Mouse (Mus musculus) liver, embryonic 11.5 days (tissue): ENCODE measurements around the gene Myo10. TPM values are rescaled to one million over a fixed set of nuclear protein-coding genes. Genes with fewer than 3 reads are reported as not detected.

Source experiments
- ATAC-seq: fragments of 200-750 bp; cut with Nextera tagmentation; replicated peaks from 2 replicates; pipeline ENCODE4 v1.8.0; 2017; ENCODE audit warnings: moderate number of reproducible peaks, mild to moderate bottlenecking, moderate TSS enrichment, moderate library complexity; ENCODE audit not compliant: low FRiP score
- DNase-seq: peaks from one replicate; pipeline ENCODE4 v3.0.0-alpha.2; 2017; ENCODE audit warnings: low spot score
- H3K27ac ChIP-seq: fragments of 300-500 bp; sonication (generic); 2 replicates; pipeline ENCODE4 v1.5.1; 2014; ENCODE audit warnings: mild to moderate bottlenecking, low read depth, low read length, control low read depth
- H3K27me3 ChIP-seq: fragments of 300-500 bp; sonication (generic); replicated peaks from 2 replicates; pipeline ENCODE4 v1.6.1; 2014; ENCODE audit warnings: low read length, mixed read lengths; ENCODE audit not compliant: control insufficient read depth, insufficient read depth
- H3K36me3 ChIP-seq: fragments of 300-500 bp; sonication (generic); 2 replicates; pipeline ENCODE4 v1.6.1; 2014; ENCODE audit warnings: mild to moderate bottlenecking, low read length, moderate library complexity, mixed read lengths; ENCODE audit not compliant: control insufficient read depth, insufficient read depth
- H3K4me1 ChIP-seq: fragments of 300-500 bp; sonication (generic); replicated peaks from 2 replicates; pipeline ENCODE4 v1.6.1; 2014; ENCODE audit warnings: low read length, mixed read lengths; ENCODE audit not compliant: control insufficient read depth, insufficient read depth
- H3K4me2 ChIP-seq: fragments of 300-500 bp; sonication (generic); 2 replicates; pipeline ENCODE4 v1.6.1; 2014; ENCODE audit warnings: mild to moderate bottlenecking, control low read depth, moderate library complexity
- H3K4me3 ChIP-seq: fragments of 300-500 bp; sonication (generic); 2 replicates; pipeline ENCODE4 v1.5.1; 2014; ENCODE audit warnings: low read depth, low read length, control low read depth
- H3K9ac ChIP-seq: fragments of 300-500 bp; sonication (generic); 2 replicates; pipeline ENCODE4 v1.6.1; 2014; ENCODE audit warnings: low read depth, low read length, control low read depth
- H3K9me3 ChIP-seq: fragments of 300-500 bp; sonication (generic); 2 replicates; pipeline ENCODE4 v1.6.1; 2016; ENCODE audit warnings: low read length, inconsistent platforms, mixed read lengths; ENCODE audit not compliant: control insufficient read depth
- WGBS: fragments of 180-500 bp; shearing (Covaris S2); extraction: QIAGEN DNeasy Blood & Tissue Kit; methylation state at CpG from one replicate; pipeline ENCODE4 v1.1.7; 2014; 5-methylcytosine and 5-hydroxymethylcytosine counted together
- polyA plus RNA-seq: library from polyadenylated mRNA; unstranded; fragments of >200 nt; fragmentation: Nextera tagmentation; extraction: Ambion mirVana; gene quantifications from 2 replicates; pipeline ENCODE4 v1.2.1, GENCODE M21; 2014

The Myo10 gene
- polyA plus RNA-seq, 1 experiment from 2014 or later: 16.3 TPM

- WGBS: 93% methylated on average over 6 of the region's 6 CpGs
- DNase-seq (no peak), ATAC-seq (no peak)
- Histone ChIP-seq H3K9ac (no peak overlapping the region), H3K36me3 (no peaks in the 10 kb centered on the region; the same call in 1 of the 2 replicates), H3K4me2 (no peak overlapping the region), H3K4me1 (no peaks in the 10 kb centered on the region), H3K9me3 (no peaks in the 10 kb centered on the region), H3K27ac (no peak overlapping the region), H3K4me3 (no peak overlapping the region), H3K27me3 (no peaks in the 10 kb centered on the region)
Measured at GRCm38 (mm10) chr15:25736531-25736930, 114.2 kb downstream of the Myo10 start.

- no peak for DNase-seq
- Histone ChIP-seq H3K9ac (no peak overlapping the region), H3K4me1 (no peaks in the 10 kb centered on the region), H3K36me3 (peaks cover 2% of the 10 kb centered on the region; the same call in 1 of the 2 replicates), H3K27me3 (no peaks in the 10 kb centered on the region), H3K4me3 (no peak overlapping the region), H3K4me2 (no peak overlapping the region), H3K27ac (no peak overlapping the region), H3K9me3 (no peaks in the 10 kb centered on the region)
- ATAC-seq: no peak
- WGBS: 75% methylated on average over 4 of the region's 4 CpGs
Measured at GRCm38 (mm10) chr15:25740271-25740670, 117.9 kb downstream of the Myo10 start.

- peaks cover 2% of the 10 kb centered on the region; the same call in 1 of the 2 replicates for H3K36me3 ChIP-seq
- no peaks in the 10 kb centered on the region for H3K27me3 ChIP-seq
- H3K4me2 ChIP-seq: no peak overlapping the region
- 87% methylated on average over 13 of the region's 13 CpGs for WGBS
- H3K9ac ChIP-seq: no peak overlapping the region
- no peak for ATAC-seq
- H3K4me1 ChIP-seq: no peaks in the 10 kb centered on the region
- DNase-seq: no peak
- no peak overlapping the region for H3K4me3 ChIP-seq
- no peak overlapping the region for H3K27ac ChIP-seq
- H3K9me3 ChIP-seq: no peaks in the 10 kb centered on the region
Measured at GRCm38 (mm10) chr15:25742196-25742595, 119.9 kb downstream of the Myo10 start.

- 58% methylated on average over 11 of the region's 11 CpGs for WGBS
- peaks cover 2% of the 10 kb centered on the region; the same call in 1 of the 2 replicates for H3K36me3 ChIP-seq
Measured at GRCm38 (mm10) chr15:25751510-25751909, 129.2 kb downstream of the Myo10 start.

GRCm38 (mm10) chr15:25752597-25752996 is 130.3 kb downstream of the Myo10 start:
- no peak overlapping the region for H3K27ac ChIP-seq
- H3K4me3 ChIP-seq: no peak overlapping the region
- WGBS: 72% methylated on average over 1 of the region's 1 CpGs
- no peak overlapping the region for H3K9ac ChIP-seq
- ATAC-seq (no peak), DNase-seq (no peak)
- no peaks in the 10 kb centered on the region for H3K4me1 ChIP-seq
- H3K27me3 ChIP-seq: no peaks in the 10 kb centered on the region
- H3K9me3 ChIP-seq: no peaks in the 10 kb centered on the region
- no peak overlapping the region for H3K4me2 ChIP-seq
- H3K36me3 ChIP-seq: peaks cover 2% of the 10 kb centered on the region; the same call in 1 of the 2 replicates

More at GRCm38 (mm10) chr15:25751510-25751909, 129.2 kb downstream of the Myo10 start:
- Histone ChIP-seq H3K27ac (no peak overlapping the region), H3K4me1 (no peaks in the 10 kb centered on the region), H3K27me3 (no peaks in the 10 kb centered on the region), H3K4me3 (no peak overlapping the region), H3K9ac (no peak overlapping the region), H3K4me2 (no peak overlapping the region), H3K9me3 (no peaks in the 10 kb centered on the region)
- ATAC-seq (no peak), DNase-seq (no peak)

- H3K27ac ChIP-seq: no peak overlapping the region
- no peak overlapping the region for H3K9ac ChIP-seq
- H3K27me3 ChIP-seq: no peaks in the 10 kb centered on the region
- no peak overlapping the region for H3K4me2 ChIP-seq
- H3K9me3 ChIP-seq: no peaks in the 10 kb centered on the region
- 66% methylated on average over 9 of the region's 9 CpGs for WGBS
- H3K4me1 ChIP-seq: no peaks in the 10 kb centered on the region
- H3K4me3 ChIP-seq: no peak overlapping the region
- DNase-seq: no peak
- ATAC-seq: no peak
- peaks cover 2% of the 10 kb centered on the region; the same call in 1 of the 2 replicates for H3K36me3 ChIP-seq
Measured at GRCm38 (mm10) chr15:25753003-25753402, 130.7 kb downstream of the Myo10 start.

GRCm38 (mm10) chr15:25753878-25754277 is 131.6 kb downstream of the Myo10 start:
- H3K4me2 ChIP-seq: no peak overlapping the region

GRCm38 (mm10) chr15:25754342-25754951 is 132.1 kb downstream of the Myo10 start:
- Histone ChIP-seq H3K9ac (no peak overlapping the region), H3K4me2 (no peak overlapping the region), H3K36me3 (peaks cover 2% of the 10 kb centered on the region; the same call in 1 of the 2 replicates), H3K4me3 (no peak overlapping the region), H3K4me1 (no peaks in the 10 kb centered on the region), H3K27me3 (no peaks in the 10 kb centered on the region), H3K27ac (no peak overlapping the region), H3K9me3 (no peaks in the 10 kb centered on the region)
- ATAC-seq (no peak), DNase-seq (no peak)
- 66% methylated on average over 13 of the region's 13 CpGs for WGBS

More at GRCm38 (mm10) chr15:25753878-25754277, 131.6 kb downstream of the Myo10 start:
- H3K9me3 ChIP-seq: no peaks in the 10 kb centered on the region
- H3K9ac ChIP-seq: no peak overlapping the region
- H3K27ac ChIP-seq: no peak overlapping the region
- DNase-seq (no peak), ATAC-seq (no peak)
- H3K4me3 ChIP-seq: no peak overlapping the region
- H3K4me1 ChIP-seq: no peaks in the 10 kb centered on the region
- H3K27me3 ChIP-seq: no peaks in the 10 kb centered on the region
- peaks cover 2% of the 10 kb centered on the region; the same call in 1 of the 2 replicates for H3K36me3 ChIP-seq

GRCm38 (mm10) chr15:25755536-25755935 is 133.2 kb downstream of the Myo10 start:
- 66% methylated on average over 6 of the region's 6 CpGs for WGBS
- ATAC-seq: no peak

More at GRCm38 (mm10) chr15:25755536-25755935, 133.2 kb downstream of the Myo10 start:
- Histone ChIP-seq H3K4me1 (no peaks in the 10 kb centered on the region), H3K9ac (no peak overlapping the region), H3K27me3 (no peaks in the 10 kb centered on the region), H3K27ac (no peak overlapping the region), H3K9me3 (no peaks in the 10 kb centered on the region), H3K4me2 (no peak overlapping the region), H3K4me3 (no peak overlapping the region), H3K36me3 (peaks cover 2% of the 10 kb centered on the region; the same call in 1 of the 2 replicates)
- DNase-seq: no peak
